Mouse (Mus musculus): ENCODE measurements at regions not wholly inside any gene's neighbourhood (a gene's known extent, or its start where the extent isn't known, plus 50 kb on each side); places are given as distances from the start of the nearest gene placed in this dataset.

- DNase-seq = no peak
Observed at GRCm38 (mm10) chr5:4697346-4698095, 60.3 kb downstream of the Fzd1 start.

GRCm38 (mm10) chr5:4696701-4697100 lies 61.1 kb downstream of the Fzd1 start:
- no peak for DNase-seq

- DNase-seq = no peak
Observed at GRCm38 (mm10) chr5:4689130-4689529, 68.7 kb downstream of the Fzd1 start.

- no peak for DNase-seq
Observed at GRCm38 (mm10) chr5:4675316-4675715, 82.5 kb downstream of the Fzd1 start.

- DNase-seq = no peak
Observed at GRCm38 (mm10) chr5:4666381-4666780, 91.5 kb downstream of the Fzd1 start.

GRCm38 (mm10) chr5:4665978-4666377 lies 91.9 kb downstream of the Fzd1 start:
- DNase-seq = no peak

GRCm38 (mm10) chr5:4664918-4665317 lies 92.9 kb downstream of the Fzd1 start:
- DNase-seq = no peak

- DNase-seq = peak; percentile 16
Observed at GRCm38 (mm10) chr5:4664488-4664887, 93.3 kb downstream of the Fzd1 start.

- DNase-seq = no peak
Observed at GRCm38 (mm10) chr5:4662198-4662585, 95.6 kb downstream of the Fzd1 start.

GRCm38 (mm10) chr5:4661420-4662197 lies 96.2 kb downstream of the Fzd1 start:
- no peak for DNase-seq

- DNase-seq = no peak
Observed at GRCm38 (mm10) chr5:4657982-4658381, 99.9 kb downstream of the Fzd1 start.

- no peak for DNase-seq
Observed at GRCm38 (mm10) chr5:4654186-4654585, 103.6 kb downstream of the Fzd1 start.

GRCm38 (mm10) chr5:4651167-4651955 lies 106.5 kb downstream of the Fzd1 start:
- no peak for DNase-seq

- no peak for DNase-seq
Observed at GRCm38 (mm10) chr5:4650709-4651108, 107.1 kb downstream of the Fzd1 start.

- DNase-seq = no peak
Observed at GRCm38 (mm10) chr5:4649858-4650556, 107.8 kb downstream of the Fzd1 start.

GRCm38 (mm10) chr5:4641041-4641440 lies 116.8 kb downstream of the Fzd1 start:
- no peak for DNase-seq

- no peak for DNase-seq
Observed at GRCm38 (mm10) chr5:4633763-4634162, 124.1 kb downstream of the Fzd1 start.

GRCm38 (mm10) chr5:4625206-4625605 lies 132.6 kb downstream of the Fzd1 start:
- DNase-seq = no peak

GRCm38 (mm10) chr5:4623625-4624024 lies 134.2 kb downstream of the Fzd1 start:
- no peak for DNase-seq

GRCm38 (mm10) chr5:4620513-4621210 lies 137.2 kb downstream of the Fzd1 start:
- peak; percentile 2 for DNase-seq

GRCm38 (mm10) chr5:4615233-4615632 lies 142.6 kb downstream of the Fzd1 start:
- DNase-seq = no peak

GRCm38 (mm10) chr5:4597471-4597870 lies 160.4 kb downstream of the Fzd1 start:
- DNase-seq = no peak

Data from cerebellum, adult 11 months (tissue).